Mouse (Mus musculus) heart, embryonic 13.5 days (tissue): ENCODE measurements at regions not wholly inside any gene's neighbourhood (a gene's known extent, or its start where the extent isn't known, plus 50 kb on each side); places are given as distances from the start of the nearest gene placed in this dataset.

Experiments used
- ATAC-seq: fragments of 200-750 bp; cut with Nextera tagmentation; 2 replicates; pipeline ENCODE4 v1.8.0; 2017; ENCODE audit warnings: moderate TSS enrichment; ENCODE audit not compliant: insufficient number of reproducible peaks, low FRiP score, low TSS enrichment; ENCODE audit errors: extremely low read depth
- H3K27ac ChIP-seq: fragments of 300-500 bp; sonication (generic); replicated peaks from 2 replicates; pipeline ENCODE4 v1.5.1; 2015; ENCODE audit warnings: moderate library complexity, mild to moderate bottlenecking, inconsistent platforms
- H3K27me3 ChIP-seq: fragments of 300-500 bp; sonication (generic); replicated peaks from 2 replicates; pipeline ENCODE4 v1.6.1; 2015; ENCODE audit warnings: mild to moderate bottlenecking, inconsistent platforms
- H3K36me3 ChIP-seq: fragments of 300-500 bp; sonication (generic); 2 replicates; pipeline ENCODE4 v1.6.1; 2015; ENCODE audit warnings: mild to moderate bottlenecking, inconsistent platforms
- H3K4me1 ChIP-seq: fragments of 300-500 bp; sonication (generic); 2 replicates; pipeline ENCODE4 v1.6.1; 2015; ENCODE audit warnings: inconsistent platforms
- H3K4me2 ChIP-seq: fragments of 300-500 bp; sonication (generic); 2 replicates; pipeline ENCODE4 v1.6.1; 2015; ENCODE audit warnings: inconsistent platforms, mild to moderate bottlenecking, moderate library complexity
- H3K4me3 ChIP-seq: fragments of 300-500 bp; sonication (generic); 2 replicates; pipeline ENCODE4 v1.5.1; 2015; ENCODE audit warnings: moderate library complexity, mild to moderate bottlenecking, inconsistent platforms
- H3K9ac ChIP-seq: fragments of 300-500 bp; sonication (generic); 2 replicates; pipeline ENCODE4 v1.6.1; 2015; ENCODE audit warnings: inconsistent platforms, mild to moderate bottlenecking, moderate library complexity
- H3K9me3 ChIP-seq: fragments of 300-500 bp; sonication (generic); 2 replicates; pipeline ENCODE4 v1.6.1; 2016; ENCODE audit warnings: inconsistent platforms
- whole genome bisulfite sequencing: fragments of 180-500 bp; shearing (Covaris S2); methylation state at CpG from one replicate; pipeline ENCODE4 v1.1.7; 2015; ENCODE audit warnings: mixed read lengths; 5-methylcytosine and 5-hydroxymethylcytosine counted together

GRCm38 (mm10) chr10:97965881-97966280 lies 239.3 kb upstream of the C030005K15Rik start:
- WGBS, result 81% methylated on average over 1 of the region's 1 CpGs
- Histone ChIP-seq H3K36me3 (no peaks in the 10 kb centered on the region), H3K27ac (no peak overlapping the region), H3K4me2 (no peak overlapping the region), H3K4me3 (no peak overlapping the region), H3K9me3 (no peaks in the 10 kb centered on the region), H3K4me1 (no peaks in the 10 kb centered on the region), H3K9ac (no peak overlapping the region), H3K27me3 (no peaks in the 10 kb centered on the region)
- no peak for ATAC-seq

GRCm38 (mm10) chr10:97966931-97967330 lies 240.4 kb upstream of the C030005K15Rik start:
- Histone ChIP-seq H3K27me3 (no peaks in the 10 kb centered on the region), H3K27ac (no peak overlapping the region), H3K9me3 (no peaks in the 10 kb centered on the region), H3K9ac (no peak overlapping the region), H3K36me3 (no peaks in the 10 kb centered on the region), H3K4me1 (no peaks in the 10 kb centered on the region), H3K4me3 (no peak overlapping the region), H3K4me2 (no peak overlapping the region)
- 59% methylated on average over 2 of the region's 2 CpGs for WGBS
- no peak for ATAC-seq

- no peaks in the 10 kb centered on the region for H3K4me1 ChIP-seq
- ATAC-seq, result no peak
- no peaks in the 10 kb centered on the region for H3K9me3 ChIP-seq
- no peak overlapping the region for H3K27ac ChIP-seq
- 55% methylated on average over 4 of the region's 4 CpGs for WGBS
- H3K4me2 ChIP-seq, result no peak overlapping the region
- no peak overlapping the region for H3K4me3 ChIP-seq
- H3K9ac ChIP-seq, result no peak overlapping the region
- no peaks in the 10 kb centered on the region for H3K27me3 ChIP-seq
- H3K36me3 ChIP-seq, result no peaks in the 10 kb centered on the region
Measured at GRCm38 (mm10) chr10:98007037-98007436, 280.5 kb upstream of the C030005K15Rik start.

GRCm38 (mm10) chr10:98008355-98008754 lies 281.8 kb upstream of the C030005K15Rik start:
- no peak for ATAC-seq
- 33% methylated on average over 1 of the region's 1 CpGs for WGBS

GRCm38 (mm10) chr10:98012916-98013315 lies 286.4 kb upstream of the C030005K15Rik start:
- H3K27ac ChIP-seq, result no peak overlapping the region
- no peak overlapping the region for H3K4me2 ChIP-seq
- H3K4me3 ChIP-seq, result no peak overlapping the region
- H3K27me3 ChIP-seq, result no peaks in the 10 kb centered on the region
- WGBS, result 62% methylated on average over 2 of the region's 2 CpGs
- no peaks in the 10 kb centered on the region for H3K36me3 ChIP-seq
- H3K4me1 ChIP-seq, result no peaks in the 10 kb centered on the region
- no peak for ATAC-seq
- H3K9me3 ChIP-seq, result no peaks in the 10 kb centered on the region
- H3K9ac ChIP-seq, result no peak overlapping the region

More at GRCm38 (mm10) chr10:98008355-98008754, 281.8 kb upstream of the C030005K15Rik start:
- no peaks in the 10 kb centered on the region for H3K4me1 ChIP-seq
- no peaks in the 10 kb centered on the region for H3K27me3 ChIP-seq
- H3K9me3 ChIP-seq, result no peaks in the 10 kb centered on the region
- no peak overlapping the region for H3K4me2 ChIP-seq
- no peak overlapping the region for H3K4me3 ChIP-seq
- H3K36me3 ChIP-seq, result no peaks in the 10 kb centered on the region
- no peak overlapping the region for H3K27ac ChIP-seq
- no peak overlapping the region for H3K9ac ChIP-seq

- no peak overlapping the region for H3K4me2 ChIP-seq
- whole genome bisulfite sequencing, result 75% methylated on average over 10 of the region's 10 CpGs
- ATAC-seq, result no peak
- no peak overlapping the region for H3K9ac ChIP-seq
- no peak overlapping the region for H3K27ac ChIP-seq
- H3K4me3 ChIP-seq, result no peak overlapping the region
- no peaks in the 10 kb centered on the region for H3K36me3 ChIP-seq
- no peaks in the 10 kb centered on the region for H3K27me3 ChIP-seq
- no peaks in the 10 kb centered on the region for H3K9me3 ChIP-seq
- no peaks in the 10 kb centered on the region for H3K4me1 ChIP-seq
Measured at GRCm38 (mm10) chr10:98014985-98015902, 288.7 kb upstream of the C030005K15Rik start.

GRCm38 (mm10) chr10:98016596-98017304 lies 290.2 kb upstream of the C030005K15Rik start:
- 80% methylated on average over 2 of the region's 2 CpGs for WGBS
- Histone ChIP-seq H3K9me3 (no peaks in the 10 kb centered on the region), H3K27me3 (no peaks in the 10 kb centered on the region), H3K4me3 (no peak overlapping the region), H3K9ac (no peak overlapping the region), H3K4me1 (no peaks in the 10 kb centered on the region), H3K36me3 (no peaks in the 10 kb centered on the region), H3K4me2 (no peak overlapping the region), H3K27ac (no peak overlapping the region)
- no peak for ATAC-seq

GRCm38 (mm10) chr10:98029124-98029523 lies 302.6 kb upstream of the C030005K15Rik start:
- Histone ChIP-seq H3K4me2 (no peak overlapping the region), H3K27me3 (no peaks in the 10 kb centered on the region), H3K4me1 (no peaks in the 10 kb centered on the region), H3K27ac (no peak overlapping the region), H3K36me3 (no peaks in the 10 kb centered on the region), H3K4me3 (no peak overlapping the region), H3K9me3 (no peaks in the 10 kb centered on the region), H3K9ac (no peak overlapping the region)
- no peak for ATAC-seq
- WGBS, result 70% methylated on average over 8 of the region's 8 CpGs

- Histone ChIP-seq H3K9me3 (no peaks in the 10 kb centered on the region), H3K27me3 (no peaks in the 10 kb centered on the region), H3K4me3 (no peak overlapping the region), H3K4me1 (no peaks in the 10 kb centered on the region), H3K9ac (no peak overlapping the region), H3K4me2 (no peak overlapping the region), H3K27ac (no peak overlapping the region), H3K36me3 (no peaks in the 10 kb centered on the region)
- 52% methylated on average over 3 of the region's 3 CpGs for WGBS
- no peak for ATAC-seq
Measured at GRCm38 (mm10) chr10:98029621-98030020, 303.1 kb upstream of the C030005K15Rik start.

GRCm38 (mm10) chr10:98032661-98033060 lies 306.1 kb upstream of the C030005K15Rik start:
- no peak overlapping the region for H3K4me3 ChIP-seq
- no peak overlapping the region for H3K4me2 ChIP-seq
- no peaks in the 10 kb centered on the region for H3K4me1 ChIP-seq
- 89% methylated on average over 1 of the region's 1 CpGs for WGBS
- ATAC-seq, result no peak
- H3K36me3 ChIP-seq, result no peaks in the 10 kb centered on the region
- H3K27me3 ChIP-seq, result no peaks in the 10 kb centered on the region
- no peak overlapping the region for H3K27ac ChIP-seq
- no peak overlapping the region for H3K9ac ChIP-seq
- no peaks in the 10 kb centered on the region for H3K9me3 ChIP-seq

GRCm38 (mm10) chr10:98041766-98042165 lies 315.2 kb upstream of the C030005K15Rik start:
- ATAC-seq, result no peak
- Histone ChIP-seq H3K27ac (no peak overlapping the region), H3K4me2 (no peak overlapping the region), H3K4me3 (no peak overlapping the region), H3K9me3 (no peaks in the 10 kb centered on the region), H3K9ac (no peak overlapping the region), H3K36me3 (no peaks in the 10 kb centered on the region), H3K27me3 (no peaks in the 10 kb centered on the region), H3K4me1 (peaks cover 9% of the 10 kb centered on the region)
- WGBS, result 66% methylated on average over 4 of the region's 4 CpGs
